Mouse (Mus musculus) limb, embryonic 14.5 days (tissue): ENCODE measurements around the gene Mslnl. TPM values are rescaled to one million over a fixed set of nuclear protein-coding genes. Genes with fewer than 3 reads are reported as not detected.

Experiments
- ATAC-seq: fragments of 200-750 bp; cut with Nextera tagmentation; 2 replicates; pipeline ENCODE4 v1.8.0; 2017; ENCODE audit warnings: low read depth, moderate number of reproducible peaks, moderate TSS enrichment; ENCODE audit not compliant: low FRiP score
- DNase-seq: peaks from one replicate; pipeline ENCODE4 v3.0.0-alpha.2; 2015; ENCODE audit warnings: low spot score
- H3K27ac ChIP-seq: fragments of 300-500 bp; sonication (generic); replicated peaks from 2 replicates; pipeline ENCODE4 v1.5.1; 2014; ENCODE audit warnings: low read depth, mild to moderate bottlenecking, low read length, moderate library complexity, mixed read lengths
- H3K27me3 ChIP-seq: fragments of 300-500 bp; sonication (generic); 2 replicates; pipeline ENCODE4 v1.6.1; 2014; ENCODE audit warnings: low read length, mixed read lengths; ENCODE audit not compliant: control insufficient read depth, insufficient read depth
- H3K36me3 ChIP-seq: fragments of 300-500 bp; sonication (generic); 2 replicates; pipeline ENCODE4 v1.6.1; 2014; ENCODE audit warnings: mild to moderate bottlenecking, low read length, moderate library complexity, mixed read lengths; ENCODE audit not compliant: control insufficient read depth, insufficient read depth
- H3K4me1 ChIP-seq: fragments of 300-500 bp; sonication (generic); 2 replicates; pipeline ENCODE4 v1.6.1; 2014; ENCODE audit warnings: antibody characterized with exemption, low read length, mixed read lengths; ENCODE audit not compliant: control insufficient read depth, insufficient read depth
- H3K4me2 ChIP-seq: fragments of 300-500 bp; sonication (generic); replicated peaks from 2 replicates; pipeline ENCODE4 v1.6.1; 2014; ENCODE audit warnings: low read depth, mild to moderate bottlenecking, low read length, moderate library complexity; ENCODE audit not compliant: severe bottlenecking
- H3K4me3 ChIP-seq: fragments of 300-500 bp; sonication (generic); replicated peaks from 2 replicates; pipeline ENCODE4 v1.5.1; 2014; ENCODE audit warnings: low read length
- H3K9ac ChIP-seq: fragments of 300-500 bp; sonication (generic); 2 replicates; pipeline ENCODE4 v1.6.1; 2014; ENCODE audit warnings: mild to moderate bottlenecking, low read depth, low read length, moderate library complexity; ENCODE audit not compliant: severe bottlenecking
- H3K9me3 ChIP-seq: fragments of 300-500 bp; sonication (generic); 2 replicates; pipeline ENCODE4 v1.6.1; 2016; ENCODE audit warnings: low read length; ENCODE audit not compliant: control insufficient read depth
- POLR2A ChIP-seq: fragments of 200-500 bp; IDR thresholded peaks from 2 replicates; pipeline ENCODE4 v1.8.0; 2012; ENCODE audit warnings: inconsistent platforms, mild to moderate bottlenecking, moderate library complexity, borderline replicate concordance; ENCODE audit not compliant: insufficient read depth, insufficient read length; ENCODE audit errors: extremely low read depth
- WGBS: fragments of 180-500 bp; shearing (Covaris S2); extraction: QIAGEN DNeasy Blood & Tissue Kit; methylation state at CpG from one replicate; pipeline ENCODE4 v1.1.7; 2014; 5-methylcytosine and 5-hydroxymethylcytosine counted together
- polyA plus RNA-seq, 2 experiments: library from polyadenylated mRNA; depleted of rRNA in 1 of 2; stranded (reverse) in 1 of 2; unstranded in 1 of 2; fragments of >200 nt; fragmentation: Nextera tagmentation in 1 of 2; extraction: Ambion mirVana in 1 of 2; gene quantifications; 2 replicates each; pipeline versions ENCODE4 v1.2.1 to v1.2.3; 2012 to 2014

Mslnl gene
- polyA plus RNA-seq, 2 experiments = 0.10 TPM

- Histone ChIP-seq H3K4me3 (peak within 1 kb of the TSS; percentile 40), H3K36me3 (peaks cover 21% of the 10 kb centered on the region), H3K27me3 (peaks cover 23% of the 10 kb centered on the region), H3K4me1 (peaks cover 4% of the 10 kb centered on the region; the same call in 1 of the 2 replicates), H3K4me2 (peak within 1 kb of the TSS; percentile 69), H3K9ac (peak within 1 kb of the TSS; percentile 55), H3K9me3 (no peaks in the 10 kb centered on the region), H3K27ac (no peak within 1 kb of the TSS)
- DNase-seq (no peak), ATAC-seq (peak; percentile 39; the same call in 1 of the 2 replicates)
- WGBS = 1% methylated on average over 27 of the region's 45 CpGs
- TF ChIP-seq POLR2A = no peak
These were observed 18.9 kb upstream of the Mslnl start, which contains the start of gene Gng13 for GRCm38 (mm10) chr17:25716711-25717637. Gene Gng13 (plus strand): TSS chr17:25717171.

- 12% methylated on average over 6 of the region's 6 CpGs for WGBS
- Histone ChIP-seq H3K27me3 (peaks cover 23% of the 10 kb centered on the region), H3K9me3 (no peaks in the 10 kb centered on the region), H3K4me1 (peaks cover 4% of the 10 kb centered on the region; the same call in 1 of the 2 replicates), H3K27ac (no peak overlapping the region), H3K4me2 (peak overlapping the region; percentile 69), H3K36me3 (peaks cover 21% of the 10 kb centered on the region), H3K4me3 (peak overlapping the region; percentile 40), H3K9ac (peak overlapping the region; percentile 55)
- ATAC-seq = no peak
- no peak for TF ChIP-seq POLR2A
- DNase-seq = no peak
These were observed 18.2 kb upstream of the Mslnl start for GRCm38 (mm10) chr17:25717691-25718090.

GRCm38 (mm10) chr17:25721476-25721875 lies 14.4 kb upstream of the Mslnl start:
- Histone ChIP-seq H3K36me3 (peaks cover 21% of the 10 kb centered on the region), H3K27ac (no peak overlapping the region), H3K27me3 (peaks cover 15% of the 10 kb centered on the region), H3K9ac (no peak overlapping the region), H3K9me3 (no peaks in the 10 kb centered on the region), H3K4me3 (no peak overlapping the region), H3K4me1 (peaks cover 9% of the 10 kb centered on the region), H3K4me2 (no peak overlapping the region)
- ATAC-seq (no peak), DNase-seq (no peak)
- 95% methylated on average over 5 of the region's 5 CpGs for WGBS
- no peak for TF ChIP-seq POLR2A

GRCm38 (mm10) chr17:25723470-25723869 lies 12.4 kb upstream of the Mslnl start:
- peaks cover 12% of the 10 kb centered on the region for H3K4me1 ChIP-seq
- TF ChIP-seq POLR2A = no peak
- H3K4me2 ChIP-seq = no peak overlapping the region
- ATAC-seq (no peak), DNase-seq (no peak)
- H3K9me3 ChIP-seq = no peaks in the 10 kb centered on the region
- H3K36me3 ChIP-seq = peaks cover 21% of the 10 kb centered on the region
- no peak overlapping the region for H3K4me3 ChIP-seq
- WGBS = 94% methylated on average over 19 of the region's 19 CpGs
- no peak overlapping the region for H3K27ac ChIP-seq
- no peaks in the 10 kb centered on the region for H3K27me3 ChIP-seq
- no peak overlapping the region for H3K9ac ChIP-seq

GRCm38 (mm10) chr17:25723919-25724318 lies 11.9 kb upstream of the Mslnl start:
- DNase-seq = no peak
- peaks cover 20% of the 10 kb centered on the region for H3K36me3 ChIP-seq

More at GRCm38 (mm10) chr17:25723919-25724318, 11.9 kb upstream of the Mslnl start:
- Histone ChIP-seq H3K4me2 (no peak overlapping the region), H3K9me3 (no peaks in the 10 kb centered on the region), H3K27ac (no peak overlapping the region), H3K9ac (no peak overlapping the region), H3K27me3 (no peaks in the 10 kb centered on the region), H3K4me1 (peaks cover 12% of the 10 kb centered on the region), H3K4me3 (no peak overlapping the region)
- no peak for TF ChIP-seq POLR2A
- ATAC-seq = no peak
- WGBS = 73% methylated on average over 7 of the region's 7 CpGs
